Mouse (Mus musculus) heart, adult 2 months (tissue): ENCODE data around the gene Tmed6.

Experiments used
- CTCF ChIP-seq: fragments of 200-600 bp; IDR thresholded peaks from 2 replicates; pipeline ENCODE4 v1.8.1; 2022; ENCODE audit warnings: antibody characterized with exemption, mild to moderate bottlenecking, moderate library complexity
- EP300 ChIP-seq: fragments of 200-500 bp; IDR thresholded peaks from 2 replicates; pipeline ENCODE4 v1.6.1; 2011; ENCODE audit warnings: low read depth, low read length, control low read depth; ENCODE audit not compliant: insufficient read depth

DNA sequence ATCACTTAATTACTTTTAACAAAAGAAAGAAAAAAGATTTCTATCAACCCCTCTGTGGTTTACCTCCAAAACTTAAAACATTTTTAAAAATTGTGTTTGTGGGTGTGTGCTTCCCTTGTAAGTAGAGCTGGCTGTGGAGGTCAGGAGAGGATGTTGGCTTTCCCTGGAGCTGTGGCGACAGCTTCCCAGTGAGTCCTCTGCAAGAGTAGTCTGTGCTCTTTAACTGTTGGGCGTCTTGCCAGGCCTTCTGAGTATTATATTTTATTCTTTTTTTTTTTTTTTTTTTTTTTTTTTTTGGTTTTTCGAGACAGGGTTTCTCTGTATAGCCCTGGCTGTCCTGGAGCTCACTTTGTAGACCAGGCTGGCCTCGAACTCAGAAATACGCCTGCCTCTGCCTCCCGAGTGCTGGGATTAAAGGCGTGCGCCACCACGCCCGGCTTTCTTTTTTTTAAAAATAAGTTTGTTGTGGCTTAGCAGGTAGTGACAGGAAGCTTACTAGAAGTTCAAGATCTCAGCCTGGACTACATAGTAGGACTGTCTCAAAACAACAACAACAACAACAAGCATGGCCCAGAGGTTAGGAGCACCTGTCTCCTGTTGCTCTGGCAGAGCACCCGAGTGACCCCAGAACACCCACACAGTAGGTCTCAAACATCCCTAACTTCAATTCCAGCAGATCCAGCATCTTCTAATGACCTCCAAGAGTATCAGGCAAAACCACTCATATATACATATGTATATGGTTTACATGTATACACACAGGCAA, 46.1 kb upstream of the Tmed6 start:
- TF ChIP-seq EP300 (no peak), CTCF (no peak)
